Mouse (Mus musculus) liver, embryonic 14.5 days (tissue): ENCODE data around the gene Tab3. TPM values are rescaled to one million over a fixed set of nuclear protein-coding genes. Genes with fewer than 3 reads are reported as not detected.

Experiments used
- ATAC-seq: fragments of 200-750 bp; cut with Nextera tagmentation; 2 replicates; pipeline ENCODE4 v1.8.0; 2017; ENCODE audit warnings: moderate number of reproducible peaks, mild to moderate bottlenecking, moderate library complexity; ENCODE audit not compliant: insufficient read depth
- DNase-seq, 3 experiments: peaks; one replicate each; pipeline ENCODE4 v3.0.0-alpha.2; 2012 to 2013; ENCODE audit warnings: low read depth in 3 of 3, low spot score in 3 of 3
- H3K27ac ChIP-seq: fragments of 300-500 bp; sonication (generic); 2 replicates; pipeline ENCODE4 v1.5.1; 2014; ENCODE audit warnings: moderate library complexity, mild to moderate bottlenecking, control low read depth, inconsistent platforms
- H3K27me3 ChIP-seq: fragments of 300-500 bp; sonication (generic); 2 replicates; pipeline ENCODE4 v1.6.1; 2014; ENCODE audit warnings: mild to moderate bottlenecking, low read length, moderate library complexity; ENCODE audit not compliant: control insufficient read depth, insufficient read depth
- H3K36me3 ChIP-seq: fragments of 300-500 bp; sonication (generic); replicated peaks from 2 replicates; pipeline ENCODE4 v1.6.1; 2014; ENCODE audit warnings: low read depth; ENCODE audit not compliant: control insufficient read depth, insufficient read depth
- H3K4me1 ChIP-seq, 2 experiments: fragments of 200-500 bp in 1 of 2; fragments of 300-500 bp in 1 of 2; sonication (generic) in 1 of 2; replicated peaks; 2 replicates each; pipeline ENCODE4 v1.6.1; 2012 to 2014; ENCODE audit warnings: antibody characterized with exemption in 1 of 2, inconsistent platforms in 1 of 2, low read length in 1 of 2; ENCODE audit not compliant: control insufficient read depth in 2 of 2, insufficient read depth in 2 of 2
- H3K4me2 ChIP-seq: fragments of 300-500 bp; sonication (generic); 2 replicates; pipeline ENCODE4 v1.6.1; 2014; ENCODE audit warnings: low read depth, mild to moderate bottlenecking, control low read depth, moderate library complexity
- H3K4me3 ChIP-seq, 2 experiments: fragments of 200-500 bp in 1 of 2; fragments of 300-500 bp in 1 of 2; sonication (generic) in 1 of 2; 2 replicates each; pipeline ENCODE4 v1.5.1; 2012 to 2014; ENCODE audit warnings: low read depth in 2 of 2, low read length in 2 of 2, mild to moderate bottlenecking in 2 of 2, control low read depth in 1 of 2, inconsistent platforms in 1 of 2, moderate library complexity in 1 of 2; ENCODE audit not compliant: insufficient read depth in 1 of 2
- H3K9ac ChIP-seq: fragments of 300-500 bp; sonication (generic); replicated peaks from 2 replicates; pipeline ENCODE4 v1.6.1; 2014; ENCODE audit warnings: mild to moderate bottlenecking, control low read depth, moderate library complexity
- H3K9me3 ChIP-seq: fragments of 300-500 bp; sonication (generic); 2 replicates; pipeline ENCODE4 v1.6.1; 2016; ENCODE audit warnings: low read length, mixed read lengths; ENCODE audit not compliant: control insufficient read depth
- CTCF ChIP-seq: IDR thresholded peaks from 2 replicates; pipeline ENCODE4 v1.5.1; 2016; ENCODE audit warnings: antibody characterized with exemption, low read depth, control low read depth
- EP300 ChIP-seq: IDR thresholded peaks from 2 replicates; pipeline ENCODE4 v1.6.1; 2016; ENCODE audit warnings: antibody characterized with exemption, low read depth
- WGBS: fragments of 180-500 bp; shearing (Covaris S2); extraction: QIAGEN DNeasy Blood & Tissue Kit; methylation state at CpG from one replicate; pipeline ENCODE4 v1.1.7; 2014; ENCODE audit not compliant: insufficient replicate concordance; 5-methylcytosine and 5-hydroxymethylcytosine counted together
- polyA plus RNA-seq, 2 experiments: library from polyadenylated mRNA; depleted of rRNA in 1 of 2; stranded (reverse) in 1 of 2; unstranded in 1 of 2; fragments of >200 nt; fragmentation: Nextera tagmentation in 1 of 2; extraction: Ambion mirVana in 1 of 2; gene quantifications; 2 replicates each; pipeline versions ENCODE4 v1.2.1 to v1.2.3; 2012 to 2014

Gene Tab3
- polyA plus RNA-seq (2012; rRNA removed) (5.8 and 6.3 TPM in 2 replicates), polyA plus RNA-seq (2014; fragmentation: Nextera tagmentation; extraction: Ambion mirVana) (8.2 and 8.6 TPM in 2 replicates)

DNA sequence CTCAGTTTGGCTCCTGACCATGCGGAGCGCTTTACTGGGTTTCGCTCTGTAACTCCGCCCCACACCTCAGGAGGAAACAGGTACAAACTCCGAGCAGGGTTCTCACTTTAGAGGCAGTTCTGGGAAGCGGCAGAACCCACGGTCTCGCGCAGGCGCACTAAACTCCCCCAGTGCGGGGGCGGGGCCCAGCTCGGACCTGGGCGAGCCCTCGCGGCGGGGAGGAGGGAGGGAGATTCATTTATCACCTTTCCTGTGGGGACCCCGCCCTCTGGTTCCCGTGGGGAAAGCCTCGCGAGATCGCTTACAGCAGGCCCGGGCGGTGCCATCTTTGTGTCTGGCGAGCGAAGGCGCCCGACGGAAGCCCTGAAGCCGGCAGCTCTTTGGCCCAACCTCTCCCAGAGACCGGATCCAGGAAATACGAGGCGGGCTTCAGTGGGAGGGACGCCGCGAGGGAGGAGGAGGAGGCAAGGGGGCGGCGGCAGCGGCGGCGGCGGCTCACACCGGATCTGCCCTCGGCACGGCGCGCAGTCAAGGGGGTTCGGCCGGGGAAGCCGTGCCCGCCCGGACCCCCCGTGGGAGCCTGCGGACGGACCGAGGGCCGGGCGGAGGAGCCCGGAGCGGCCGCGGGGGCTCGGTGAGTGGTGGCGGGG is at the start of gene Tab3:
Gene Tab3 (plus strand): TSS at position 491 of the 650 bp plus-strand sequence.
- WGBS: 12% methylated on average over 54 of the region's 64 CpGs
- H3K4me2 ChIP-seq: peak within 1 kb of the TSS; percentile 72
- TF ChIP-seq CTCF: no peak
- TF ChIP-seq EP300: peak; percentile 67
- H3K4me1 ChIP-seq: peaks cover 9 to 13% of the 10 kb centered on the region in 2 experiments
- H3K4me3 ChIP-seq: peak within 1 kb of the TSS; percentile 73 to 82
- no peaks in the 10 kb centered on the region for H3K9me3 ChIP-seq
- peak within 1 kb of the TSS; percentile 70 for H3K27ac ChIP-seq
- peak within 1 kb of the TSS; percentile 91 for H3K9ac ChIP-seq
- ATAC-seq: peak; percentile 92
- H3K36me3 ChIP-seq: no peaks in the 10 kb centered on the region; the same call in 1 of the 2 replicates
- no peaks in the 10 kb centered on the region for H3K27me3 ChIP-seq
- peak; percentile 90 to 92 (median 91) for DNase-seq

DNA sequence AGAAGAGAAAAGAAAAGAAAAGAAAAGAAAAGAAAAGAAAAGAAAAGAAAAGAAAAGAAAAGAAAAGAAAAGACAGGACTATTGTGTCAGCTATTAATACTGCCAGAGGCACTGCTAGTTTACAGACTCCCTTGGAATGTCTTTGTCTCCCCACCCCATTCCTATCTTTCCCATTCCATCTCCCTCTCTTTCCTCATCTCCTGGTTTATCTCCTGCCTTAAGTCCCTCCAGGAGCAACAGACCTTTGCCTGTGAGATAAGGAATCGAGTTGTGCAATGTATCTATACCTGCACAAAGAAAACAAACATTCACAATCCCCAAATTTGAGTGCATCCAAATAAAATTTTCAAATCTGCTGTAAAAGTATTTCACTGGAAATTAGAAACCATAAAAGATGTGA is 48.3 kb upstream of the Tab3 start:
- Histone ChIP-seq H3K27me3 (no peaks in the 10 kb centered on the region), H3K9ac (no peak overlapping the region), H3K4me1 (no peaks in the 10 kb centered on the region), H3K9me3 (no peaks in the 10 kb centered on the region), H3K4me2 (no peak overlapping the region), H3K27ac (no peak overlapping the region), H3K36me3 (no peaks in the 10 kb centered on the region), H3K4me3 (no peak overlapping the region)
- ATAC-seq: no peak
- no peak for DNase-seq
- 22% methylated on average over 1 of the region's 1 CpGs for WGBS
- no peak for TF ChIP-seq CTCF
- TF ChIP-seq EP300: no peak

DNA sequence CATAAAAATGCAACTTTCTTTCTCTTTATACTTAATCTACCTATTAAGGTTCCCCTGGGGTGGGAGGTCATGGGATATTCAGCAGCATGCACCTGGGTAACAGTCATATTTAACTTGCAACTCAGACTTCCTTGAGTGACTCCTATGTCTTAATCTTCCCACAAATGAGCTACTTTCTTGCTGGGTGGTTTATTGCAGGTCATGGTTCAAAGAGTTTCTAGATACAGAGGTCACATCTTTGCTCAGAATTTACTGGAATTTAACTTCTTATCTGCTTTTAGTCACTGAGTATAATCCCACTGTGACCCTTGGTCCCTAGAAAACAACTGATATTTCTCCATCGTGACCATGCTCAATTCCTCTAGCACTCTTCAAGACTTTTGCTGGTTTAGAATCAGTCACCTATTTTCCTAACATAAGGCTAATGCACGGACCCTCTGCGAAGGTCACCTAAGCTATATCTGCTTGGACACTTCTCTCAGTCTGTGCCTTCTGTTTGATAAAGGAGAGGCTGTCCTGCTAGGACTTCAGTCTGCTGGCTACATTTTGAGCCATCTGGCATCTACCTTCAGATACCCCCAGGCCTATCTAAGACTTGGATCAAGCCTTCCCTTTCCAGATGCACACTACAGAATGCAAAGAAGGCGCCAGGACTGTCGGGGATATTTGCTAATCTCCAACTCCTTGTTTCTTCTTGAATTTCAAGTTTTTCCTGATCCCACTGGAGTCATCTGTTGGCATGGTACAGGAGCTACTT is 47.4 kb upstream of the Tab3 start:
- Histone ChIP-seq H3K27ac (no peak overlapping the region), H3K9ac (no peak overlapping the region), H3K4me1 (no peaks in the 10 kb centered on the region), H3K4me2 (no peak overlapping the region), H3K4me3 (no peak overlapping the region), H3K36me3 (no peaks in the 10 kb centered on the region), H3K27me3 (no peaks in the 10 kb centered on the region), H3K9me3 (no peaks in the 10 kb centered on the region)
- no peak for ATAC-seq
- DNase-seq: no peak
- 61% methylated on average over 5 of the region's 5 CpGs for WGBS
- no peak for TF ChIP-seq EP300
- no peak for TF ChIP-seq CTCF

DNA sequence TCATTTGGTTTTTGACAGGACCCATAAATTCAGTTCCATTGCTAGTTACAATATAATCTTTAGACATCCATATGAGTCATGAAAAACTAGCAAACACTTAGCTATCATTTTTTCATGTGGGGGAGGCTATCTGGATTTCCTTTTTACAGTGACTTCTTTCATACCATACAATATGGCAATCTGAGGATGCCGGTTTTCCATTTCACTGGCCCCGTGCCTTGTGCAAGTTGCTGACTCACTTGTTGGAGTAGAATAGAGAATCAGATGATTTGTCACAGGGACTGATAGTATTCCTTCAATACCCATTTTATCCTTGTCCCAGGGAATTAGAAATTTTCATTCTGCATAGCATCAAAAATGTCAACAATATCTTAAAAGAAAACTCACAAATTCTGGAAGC is 14.9 kb upstream of the Tab3 start:
- Histone ChIP-seq H3K27ac (no peak overlapping the region), H3K9ac (no peak overlapping the region), H3K4me3 (no peak overlapping the region), H3K9me3 (no peaks in the 10 kb centered on the region), H3K4me1 (no peaks in the 10 kb centered on the region), H3K27me3 (no peaks in the 10 kb centered on the region), H3K36me3 (no peaks in the 10 kb centered on the region), H3K4me2 (no peak overlapping the region)
- ATAC-seq (no peak), DNase-seq (no peak)
- TF ChIP-seq EP300: no peak
- TF ChIP-seq CTCF: no peak
- 71% methylated on average over 2 of the region's 2 CpGs for WGBS

DNA sequence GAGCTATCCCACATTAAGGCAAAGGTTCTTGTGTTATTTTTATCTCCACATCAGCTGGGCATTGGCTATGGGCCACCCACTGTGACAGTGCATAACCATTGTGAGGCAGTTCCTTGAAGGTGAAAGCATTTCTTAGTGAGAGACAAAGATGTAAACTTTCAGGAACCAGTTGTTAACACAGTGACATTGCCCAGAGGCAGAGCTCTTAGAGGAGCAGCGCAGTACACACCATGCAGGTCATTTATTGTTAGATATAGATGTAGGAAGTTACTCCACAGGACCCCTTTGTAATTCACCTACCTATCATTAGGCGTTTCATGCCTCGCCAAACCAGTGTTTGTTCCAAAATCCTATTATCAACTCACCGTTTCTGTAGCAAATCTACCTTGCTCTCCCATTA is 7.6 kb upstream of the Tab3 start:
- 63% methylated on average over 4 of the region's 4 CpGs for WGBS

More for the DNA sequence above, 7.6 kb upstream of the Tab3 start:
- H3K4me2 ChIP-seq: no peak overlapping the region
- no peaks in the 10 kb centered on the region for H3K4me1 ChIP-seq
- H3K27ac ChIP-seq: no peak overlapping the region
- no peaks in the 10 kb centered on the region for H3K9me3 ChIP-seq
- H3K36me3 ChIP-seq: no peaks in the 10 kb centered on the region
- TF ChIP-seq EP300 (no peak), CTCF (no peak)
- no peak overlapping the region for H3K9ac ChIP-seq
- no peak overlapping the region for H3K4me3 ChIP-seq
- ATAC-seq (no peak), DNase-seq (no peak)
- H3K27me3 ChIP-seq: no peaks in the 10 kb centered on the region
